Mouse (Mus musculus): ENCODE results near the gene Nacc2.

The Nacc2 gene

DNA sequence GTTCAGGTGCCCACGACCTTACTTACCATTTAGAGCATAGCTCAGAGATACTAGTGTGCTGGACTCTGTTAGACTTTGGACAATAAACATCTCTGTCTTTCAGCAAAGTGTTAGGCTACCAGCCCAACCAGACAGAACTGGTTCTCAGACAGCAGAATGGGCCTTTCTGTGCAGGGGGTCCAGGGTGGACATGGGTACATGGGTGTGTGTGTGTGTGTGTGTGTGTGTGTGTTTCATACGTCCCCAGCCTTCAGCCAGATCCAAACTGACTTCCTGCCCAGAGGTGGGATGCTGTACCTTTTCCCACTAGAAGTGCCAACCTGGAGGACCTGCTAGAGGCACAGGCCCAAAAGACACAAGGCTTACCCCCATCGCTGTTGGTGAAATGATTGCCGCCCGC is 23.8 kb downstream of the Nacc2 start:
- DNase-seq (ENCODE audit: low spot score in 2 of 2): no peak

DNA sequence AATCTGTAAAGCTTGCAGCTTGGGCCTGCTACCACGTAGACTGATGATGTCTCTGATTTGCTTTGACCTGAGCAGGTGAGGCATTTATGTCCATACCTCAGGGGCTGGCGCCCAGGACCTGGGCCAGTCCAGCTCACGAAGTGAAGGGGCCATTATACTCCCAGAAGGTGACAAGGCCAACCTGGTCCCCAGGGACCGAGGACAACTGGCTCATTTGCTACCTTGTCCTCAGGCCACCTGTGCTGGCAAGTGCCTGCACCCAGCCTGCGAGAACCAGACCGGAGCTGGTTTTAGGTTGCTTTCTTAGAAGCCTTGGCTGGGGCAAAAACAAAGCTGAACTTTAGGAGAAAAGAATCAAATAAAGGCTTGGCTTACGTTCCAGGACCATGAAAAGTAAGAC is 29.1 kb downstream of the Nacc2 start:
- no peak for DNase-seq (ENCODE audit: low spot score in 2 of 2)

DNA sequence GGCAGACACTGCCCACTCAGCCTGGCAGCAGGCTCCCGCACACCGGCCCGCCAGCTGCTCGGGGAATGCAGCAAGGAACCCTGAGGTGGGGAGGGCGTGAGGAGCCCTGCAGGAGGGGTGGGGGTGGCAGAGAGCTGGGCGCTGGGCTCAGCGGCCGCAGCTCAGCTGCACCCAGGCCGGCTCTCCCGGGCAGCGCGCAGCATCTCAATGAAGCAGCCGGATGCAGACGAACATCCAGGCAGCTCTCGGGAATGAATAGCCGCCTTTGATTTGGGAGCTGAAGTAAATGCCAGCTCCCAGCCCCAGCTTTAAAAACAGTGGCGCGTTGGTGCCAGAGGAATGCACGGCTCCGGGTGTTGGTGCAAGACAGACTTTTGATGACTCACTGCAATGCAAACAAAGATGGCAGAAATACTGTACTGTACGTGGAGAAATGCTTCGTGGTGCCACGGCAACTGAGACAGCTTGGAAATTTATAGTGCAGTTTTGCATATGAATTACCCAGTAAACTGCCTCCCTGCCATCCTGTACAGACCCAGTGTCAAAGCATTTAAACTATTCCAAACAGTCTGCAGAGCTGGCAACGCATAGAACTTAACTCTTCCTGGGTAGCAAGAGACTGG is 31.1 kb downstream of the Nacc2 start:
- peak; percentile 33 to 39 for DNase-seq (ENCODE audit: low spot score in 2 of 2)

DNA sequence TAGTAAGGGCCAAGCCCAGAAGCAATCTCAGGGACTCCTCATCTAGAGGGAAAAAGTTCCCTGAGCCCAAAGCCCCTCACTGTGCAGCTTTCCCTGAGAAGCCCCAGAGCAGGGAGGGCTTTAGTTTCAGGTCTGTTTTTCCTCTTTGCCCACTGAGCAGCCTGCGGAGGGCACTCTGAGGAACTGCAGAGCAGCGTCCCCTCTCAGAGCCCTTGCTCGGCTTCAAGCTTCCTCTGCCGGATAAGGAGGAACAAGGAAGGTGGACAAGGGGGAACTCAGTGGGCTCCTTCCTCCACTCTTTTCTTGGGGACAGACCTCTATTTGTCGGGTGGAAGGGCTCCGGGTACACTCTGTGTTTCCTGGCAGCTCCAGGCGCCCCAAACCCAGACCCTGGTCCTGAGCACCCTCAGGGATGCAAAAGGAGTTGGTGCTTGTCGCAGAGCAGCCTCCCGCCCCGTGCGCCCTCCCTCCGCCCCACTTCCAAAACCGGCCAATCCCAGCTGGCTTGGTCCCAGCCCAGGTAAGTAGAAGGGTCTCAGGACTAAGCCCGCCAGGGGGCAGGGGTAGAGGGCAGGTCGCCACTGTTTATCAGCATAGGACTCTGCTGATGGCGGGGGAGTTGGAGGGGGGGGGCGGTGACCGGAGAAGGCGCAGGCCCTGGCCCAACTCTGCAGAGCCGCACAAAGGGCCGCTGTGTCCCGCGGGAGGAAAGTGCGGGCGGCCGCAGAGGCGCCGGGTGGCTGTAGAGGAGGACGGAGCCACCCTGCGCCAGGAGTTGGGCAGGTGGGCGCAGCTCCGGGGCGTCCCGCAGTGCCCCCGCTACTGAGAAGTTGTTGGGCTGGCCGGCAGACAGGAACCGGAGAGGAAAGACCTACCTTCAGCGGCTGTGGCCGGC is 31.9 kb downstream of the Nacc2 start:
- no peak for DNase-seq (ENCODE audit: low spot score in 2 of 2)

DNA sequence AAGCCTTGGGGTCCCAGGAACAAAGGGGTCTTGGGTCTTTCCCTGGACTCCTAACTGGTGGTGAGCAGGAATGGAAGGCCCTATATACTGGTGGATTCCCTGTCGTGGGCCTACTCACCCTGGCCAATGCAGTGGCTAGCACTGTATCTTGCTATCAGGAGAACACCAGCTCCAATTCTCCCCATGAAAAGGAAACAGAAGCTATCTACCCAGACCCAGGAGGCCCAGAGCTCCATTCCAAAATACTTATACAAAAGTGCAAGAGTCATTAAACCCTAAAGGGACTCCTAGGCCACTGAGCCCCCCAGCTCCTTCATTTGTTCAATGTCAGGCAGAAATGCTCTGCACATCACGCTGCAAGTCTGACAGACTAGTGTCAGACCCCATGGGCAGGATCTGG is 34.0 kb downstream of the Nacc2 start:
- no peak for DNase-seq (ENCODE audit: low spot score in 2 of 2)

DNA sequence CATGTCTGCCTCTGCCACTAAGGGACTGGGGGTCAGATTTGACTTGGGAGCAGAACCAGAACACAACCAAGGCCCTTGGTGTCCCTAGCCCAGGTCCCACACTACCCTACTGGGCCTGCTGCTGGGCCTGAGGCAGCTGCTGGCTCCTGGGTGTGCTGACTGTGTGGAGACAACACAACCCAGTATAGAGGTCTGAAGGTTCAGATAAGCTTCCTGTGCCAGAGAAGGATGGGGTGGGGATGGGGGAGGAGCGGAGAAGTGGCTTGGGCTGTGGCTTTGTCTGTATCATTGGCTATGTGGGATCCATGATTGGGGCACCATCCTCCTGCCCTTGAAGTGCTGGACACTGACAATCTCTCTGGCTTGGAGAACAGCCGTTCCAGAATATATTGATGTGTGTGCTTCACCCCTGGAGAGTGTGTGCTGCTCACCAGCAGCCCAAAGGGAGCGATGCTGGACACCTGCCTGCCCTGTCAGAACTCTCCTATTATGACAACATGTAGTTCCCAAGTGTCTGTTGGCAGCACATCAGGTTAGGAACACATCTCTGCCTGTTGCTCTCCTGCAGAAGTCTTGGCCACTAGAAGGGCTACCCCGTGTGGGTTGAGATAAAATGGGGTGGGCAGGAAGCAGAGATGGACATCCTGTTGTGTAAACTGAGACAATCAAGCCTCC is 36.0 kb downstream of the Nacc2 start:
- no peak for DNase-seq (ENCODE audit: low spot score in 2 of 2)

DNA sequence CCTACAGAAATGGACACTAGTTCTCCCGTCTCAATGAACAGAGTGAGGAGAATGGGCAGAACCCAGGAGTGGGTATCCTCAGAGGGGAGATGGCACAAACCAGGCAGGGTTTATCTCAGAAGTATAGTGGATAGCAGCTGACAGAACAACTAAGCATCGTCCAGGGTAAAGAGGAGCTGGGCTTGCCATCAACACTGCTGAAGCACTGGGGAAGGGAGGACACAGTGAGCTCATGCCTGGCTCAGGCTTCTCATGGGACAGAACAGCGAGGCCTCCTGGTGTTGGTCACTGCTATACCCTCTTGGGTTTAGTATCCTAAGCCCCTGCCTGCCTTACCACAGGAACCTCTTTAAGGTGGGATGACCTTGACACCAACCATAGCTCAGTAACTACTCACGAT is 36.5 kb downstream of the Nacc2 start:
- DNase-seq (ENCODE audit: low spot score in 2 of 2): no peak

DNA sequence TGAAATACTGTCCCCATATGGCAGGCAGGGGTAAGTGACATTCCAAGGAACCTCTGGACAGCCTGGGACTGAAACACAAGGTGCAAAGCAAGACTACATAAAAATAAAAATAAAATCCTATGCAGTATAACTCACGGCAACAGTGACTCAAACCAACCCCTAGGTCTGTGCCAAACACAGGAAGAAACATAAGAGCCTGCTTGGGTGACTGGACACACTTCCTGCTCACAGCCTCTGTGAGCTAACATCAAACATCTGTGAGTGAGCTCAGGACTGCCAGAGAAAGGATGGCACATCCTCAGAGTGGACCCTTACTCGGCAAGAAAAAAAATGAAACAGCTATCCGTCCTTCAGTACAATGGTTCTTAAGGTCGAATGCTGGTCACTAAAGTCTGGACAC is 40.1 kb downstream of the Nacc2 start:
- DNase-seq (ENCODE audit: low spot score in 2 of 2): no peak

DNA sequence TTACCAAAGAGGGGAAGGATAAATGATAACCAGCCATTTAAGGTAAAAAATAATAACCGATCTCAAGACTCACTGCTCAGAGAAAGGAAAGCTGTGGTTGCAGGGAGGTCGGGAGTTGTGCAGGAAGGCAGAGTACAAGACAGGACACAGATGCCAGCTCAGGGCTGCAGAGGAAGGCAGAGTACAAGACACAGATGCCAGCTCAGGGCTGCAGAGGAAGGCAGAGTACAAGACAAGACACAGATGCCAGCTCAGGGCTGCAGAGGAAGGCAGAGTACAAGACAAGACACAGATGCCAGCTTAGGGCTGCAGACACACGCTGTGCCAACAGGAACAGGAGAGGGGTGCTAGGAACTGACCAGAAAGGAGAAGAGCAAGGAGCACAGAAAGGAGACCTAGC is 42.2 kb downstream of the Nacc2 start:
- DNase-seq (ENCODE audit: low spot score in 2 of 2): no peak

DNA sequence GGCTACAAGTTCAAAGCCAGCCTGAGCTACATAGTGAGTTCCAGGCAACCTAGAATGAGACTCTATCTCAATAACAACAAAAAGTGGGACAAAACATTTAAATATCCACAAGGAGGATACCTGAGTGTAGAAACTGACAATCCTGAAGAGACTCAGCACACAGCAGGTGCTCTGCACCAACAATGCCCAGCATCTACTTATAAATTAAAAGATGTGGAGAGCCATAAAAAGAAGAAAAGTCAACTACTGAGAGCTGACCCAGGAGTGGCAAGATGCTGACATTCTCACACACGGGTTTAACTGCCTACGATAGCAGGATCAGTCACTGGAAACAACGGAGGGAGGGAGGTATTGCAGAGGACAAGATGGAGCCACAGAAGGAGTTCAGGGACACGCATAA is 43.6 kb downstream of the Nacc2 start:
- DNase-seq (ENCODE audit: low spot score in 2 of 2): no peak

DNA sequence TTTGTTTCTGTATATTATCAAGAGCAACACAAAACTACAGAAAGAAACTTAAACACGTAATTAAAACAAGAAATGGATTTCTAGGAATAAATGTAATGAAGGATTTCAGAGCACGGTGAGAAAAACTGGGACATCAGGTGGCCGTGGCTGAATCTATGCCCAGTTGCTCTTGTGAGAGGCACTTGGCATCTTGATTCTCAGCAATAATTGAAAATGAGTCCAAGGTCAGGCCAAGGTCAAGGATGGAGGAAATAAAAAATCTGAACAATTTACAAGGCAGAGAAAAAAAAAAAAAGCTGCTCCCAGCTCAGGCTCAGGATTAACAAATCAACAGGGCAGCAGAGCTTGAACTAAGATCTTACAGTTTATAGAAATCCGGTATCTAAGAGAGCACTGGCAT is 46.0 kb downstream of the Nacc2 start:
- no peak for DNase-seq (ENCODE audit: low spot score in 2 of 2)

DNA sequence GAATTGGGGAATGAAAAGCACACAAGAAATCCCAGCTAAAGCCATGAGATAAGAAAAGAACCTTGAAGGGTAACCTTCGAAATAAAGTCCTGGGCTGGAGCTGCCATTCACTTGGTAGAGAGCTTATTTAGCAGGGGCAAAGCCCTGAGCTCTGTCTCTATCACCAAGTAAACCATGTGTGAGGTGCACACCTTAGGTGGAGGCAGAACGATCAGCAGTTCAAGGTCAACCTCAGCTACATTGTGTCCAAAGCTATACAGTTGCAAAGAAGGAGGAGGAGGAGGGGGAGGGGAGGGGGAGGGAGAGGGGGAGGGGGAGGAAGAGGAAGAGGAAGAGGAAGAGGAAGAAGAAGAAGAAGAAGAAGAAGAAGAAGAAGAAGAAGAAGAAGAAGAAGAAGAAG is 46.9 kb downstream of the Nacc2 start:
- no peak for DNase-seq (ENCODE audit: low spot score in 2 of 2)

DNA sequence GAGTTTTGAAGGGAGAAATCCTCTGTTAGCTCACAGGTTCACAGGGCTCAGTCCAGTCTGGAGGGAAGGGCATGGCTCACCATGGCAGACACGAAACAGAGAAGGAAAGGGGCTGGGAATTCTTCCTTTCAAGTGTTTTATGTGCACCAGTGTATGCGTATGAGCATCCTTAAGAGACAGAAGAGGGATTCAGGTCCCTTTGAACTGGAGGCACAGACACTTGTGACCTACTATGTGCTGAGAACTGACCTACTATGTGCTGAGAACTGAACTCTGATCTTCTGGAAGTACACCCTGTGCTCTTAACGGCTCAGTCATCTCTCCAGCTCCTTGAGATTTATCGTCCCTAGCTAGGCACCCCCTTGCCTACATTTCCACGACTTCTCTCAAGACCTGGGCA is 48.5 kb downstream of the Nacc2 start:
- DNase-seq (ENCODE audit: low spot score in 2 of 2): no peak

DNA sequence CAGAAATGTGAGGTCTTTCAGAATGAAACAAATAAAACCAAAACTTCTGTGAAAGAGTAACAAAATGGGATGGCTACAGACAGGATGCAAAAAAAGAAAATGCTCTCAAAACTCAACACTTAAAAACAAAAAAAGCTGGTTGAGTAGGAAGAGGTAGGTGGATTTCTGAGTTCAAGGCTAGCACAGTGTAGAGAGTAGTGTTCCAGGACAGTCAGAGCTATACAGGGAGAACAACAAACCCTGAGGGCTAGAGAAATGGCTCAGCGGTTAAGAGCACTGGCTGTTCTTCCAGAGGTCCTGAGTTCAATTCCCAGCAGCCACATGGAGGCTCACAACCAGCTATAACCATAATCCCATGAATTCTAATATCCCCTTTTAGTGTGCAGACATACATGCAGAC is 54.4 kb downstream of the Nacc2 start:
- DNase-seq (ENCODE audit: low spot score in 2 of 2): no peak

DNA sequence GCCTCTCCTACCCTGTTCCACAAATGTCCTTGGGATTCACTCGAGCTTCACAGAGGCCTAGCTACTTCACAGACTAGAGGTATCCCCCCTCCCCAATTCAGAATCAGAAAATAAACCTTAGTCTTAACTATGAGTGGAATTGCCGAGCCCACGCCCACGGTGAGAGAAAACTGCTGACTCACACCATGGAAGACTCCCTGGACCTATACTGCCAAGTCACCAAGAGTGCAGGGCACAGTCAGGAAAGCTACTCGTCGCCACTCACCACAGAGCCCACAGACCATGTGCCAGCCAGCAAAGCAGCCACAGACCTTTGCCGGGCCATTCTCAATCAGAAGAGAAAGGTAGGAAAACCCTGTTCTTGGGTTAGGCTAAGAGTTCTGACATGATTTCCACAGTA is 54.8 kb downstream of the Nacc2 start:
- DNase-seq (ENCODE audit: low spot score in 2 of 2): no peak

DNA sequence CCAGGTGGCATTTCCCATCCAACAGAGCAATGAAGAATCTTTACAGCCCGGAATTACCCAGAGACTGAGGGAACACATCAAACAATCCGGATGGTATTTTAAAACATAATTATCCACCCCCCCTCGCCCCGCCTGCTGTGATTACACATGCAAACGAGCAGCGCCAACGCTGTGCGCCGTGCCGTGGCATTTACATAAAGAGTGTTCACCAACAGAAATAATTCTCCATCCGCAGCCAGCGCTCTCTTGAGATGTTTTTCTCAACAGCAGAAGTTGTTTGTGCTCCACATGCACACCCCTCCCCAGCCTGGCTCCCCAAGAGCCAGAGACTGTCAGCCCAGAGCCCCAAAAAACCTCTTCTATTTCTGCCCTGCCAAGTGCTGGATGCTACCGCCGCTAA is 56.5 kb downstream of the Nacc2 start:
- no peak for DNase-seq (ENCODE audit: low spot score in 2 of 2)

DNA sequence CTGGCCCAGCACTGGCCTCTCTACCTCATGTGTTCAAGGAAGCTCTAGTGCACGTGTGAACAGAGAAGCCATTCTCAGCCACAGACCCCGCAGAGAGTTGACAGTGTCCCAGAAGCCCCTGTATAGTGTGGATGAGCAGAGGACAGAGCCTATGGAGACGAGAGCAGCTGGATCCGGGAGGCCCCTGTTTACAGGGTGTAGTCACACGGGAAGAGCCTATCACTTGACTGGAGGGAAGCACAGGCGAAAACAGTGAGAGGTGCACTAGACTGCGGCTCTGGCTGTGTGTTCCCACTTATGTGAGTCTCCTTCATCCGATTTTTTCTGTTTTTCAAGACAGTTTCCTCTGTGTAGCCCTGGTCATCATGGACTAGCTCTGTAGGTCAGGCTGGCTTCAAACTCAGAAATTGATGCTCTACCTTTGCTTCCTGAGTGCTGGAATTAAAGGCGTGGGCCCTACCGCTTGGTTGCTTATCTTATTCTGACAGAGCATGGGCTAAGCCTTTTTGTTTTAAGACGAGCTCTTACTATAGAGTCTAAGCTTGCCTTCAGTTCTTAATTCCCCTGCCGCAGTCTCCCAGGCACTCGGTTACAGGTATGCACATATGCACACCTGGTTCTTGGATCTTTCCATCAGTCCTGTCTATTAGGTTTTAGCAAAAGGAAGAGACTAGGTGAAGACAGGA is 60.1 kb downstream of the Nacc2 start:
- no peak for DNase-seq (ENCODE audit: low spot score in 2 of 2)

DNA sequence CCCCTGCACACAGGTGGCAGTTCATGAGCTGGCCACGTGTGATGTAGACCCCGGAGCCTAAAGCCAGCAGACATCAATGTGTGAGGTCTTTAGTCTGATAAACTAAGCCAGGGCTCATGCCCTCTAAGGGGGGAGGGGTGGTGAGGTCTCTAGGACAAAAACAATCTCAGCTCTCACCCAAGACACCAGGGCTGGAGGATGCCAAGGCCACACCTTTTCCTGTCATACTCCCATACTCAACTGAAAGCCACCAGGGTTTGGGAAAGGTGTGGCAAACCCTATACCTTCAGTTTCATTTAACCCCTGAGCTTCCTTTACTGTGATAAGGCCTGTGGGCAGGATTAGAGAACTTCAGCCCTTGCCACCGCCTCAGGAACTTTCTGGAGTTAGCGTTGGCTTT is 60.8 kb downstream of the Nacc2 start:
- DNase-seq (ENCODE audit: low spot score in 2 of 2): no peak

DNA sequence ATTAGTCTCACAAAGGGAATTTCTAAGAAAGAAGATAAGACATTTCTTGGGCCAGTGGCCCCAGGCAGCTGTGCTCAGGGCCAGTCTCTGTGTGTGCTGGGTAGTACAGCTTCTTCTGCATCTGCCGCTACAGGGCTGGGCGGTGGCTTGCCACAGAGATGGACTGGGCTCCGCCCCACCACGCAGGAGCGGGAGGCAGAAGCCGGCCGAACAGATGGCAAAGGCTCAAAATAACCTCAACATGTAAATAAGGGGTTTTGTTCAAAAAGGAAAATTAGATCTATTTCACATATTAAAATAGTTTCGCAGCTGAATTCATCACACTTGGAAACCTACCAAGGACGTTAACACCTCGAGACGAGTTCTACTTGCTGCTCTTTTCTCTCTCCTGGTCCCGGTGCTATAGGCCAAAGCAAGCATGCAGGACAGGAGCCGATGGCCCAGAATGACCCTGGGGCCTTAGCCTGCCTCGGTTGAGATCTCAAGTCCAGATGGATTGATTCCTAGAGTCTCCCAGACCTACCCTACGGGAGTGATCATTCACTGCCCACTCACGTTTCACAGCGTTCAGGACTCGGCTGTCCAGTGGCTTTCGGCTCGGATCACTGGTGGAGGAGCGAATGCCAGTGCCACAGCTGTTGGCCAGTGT is 61.9 kb downstream of the Nacc2 start:
- DNase-seq (ENCODE audit: low spot score in 2 of 2): peak in 1 of 2 experiments; percentile 4

DNA sequence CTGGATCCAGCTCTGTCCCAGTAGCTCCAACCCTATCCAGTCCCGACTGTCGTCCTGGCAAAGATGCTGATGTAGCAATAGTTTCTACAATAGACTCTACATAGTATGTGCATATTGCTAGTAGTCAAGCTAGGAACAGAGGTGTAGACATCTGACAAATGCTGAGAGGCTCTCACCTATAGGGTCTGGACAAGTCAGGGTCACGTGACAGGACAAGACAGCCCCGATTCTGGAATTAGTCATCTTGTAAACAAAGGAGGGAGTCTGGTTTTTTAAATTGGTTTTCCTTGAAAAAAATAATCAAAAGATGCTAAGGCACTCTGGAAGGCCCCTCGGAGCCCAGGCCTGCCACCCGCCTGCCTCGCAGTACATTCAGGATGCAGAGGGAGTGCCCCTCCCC is 66.0 kb downstream of the Nacc2 start:
- no peak for DNase-seq (ENCODE audit: low spot score in 2 of 2)

DNA sequence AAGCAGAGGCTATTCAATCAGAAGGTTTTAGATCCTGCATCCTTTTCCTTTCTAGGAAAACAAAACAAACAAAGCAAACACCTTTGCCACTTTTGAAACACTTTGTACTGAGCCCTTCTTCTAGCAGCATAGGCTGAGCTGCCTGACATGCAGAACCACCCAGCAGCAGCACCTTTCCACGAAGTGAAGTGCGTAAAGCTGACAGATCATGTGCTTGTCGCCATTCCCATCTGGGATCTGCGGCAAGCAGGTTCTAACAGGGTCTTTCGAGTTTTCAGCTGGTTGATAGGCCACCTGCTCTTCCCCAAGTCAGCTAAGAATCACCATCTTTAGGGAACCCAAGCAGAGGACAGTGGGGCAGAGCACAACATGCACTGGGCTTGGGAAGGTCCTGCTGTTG is 66.8 kb downstream of the Nacc2 start:
- no peak for DNase-seq (ENCODE audit: low spot score in 2 of 2)

DNA sequence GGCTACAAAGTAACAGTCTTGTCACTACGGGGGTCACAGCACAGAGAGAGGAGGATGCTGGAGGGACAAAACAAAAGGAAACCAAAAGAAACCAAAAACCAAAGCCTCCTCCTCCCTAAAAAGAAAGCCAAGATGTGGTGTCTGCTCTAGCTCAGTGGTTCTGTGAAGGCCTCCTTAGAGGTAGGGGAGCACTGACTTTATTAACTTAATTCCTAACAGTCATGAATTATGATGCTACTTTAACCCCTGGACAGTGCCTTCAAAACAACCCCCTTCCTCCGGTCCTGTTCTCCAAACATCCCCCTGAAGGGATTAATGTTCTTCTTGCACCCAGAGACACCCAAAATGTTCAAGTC is 67.3 kb downstream of the Nacc2 start:
- no peak for DNase-seq (ENCODE audit: low spot score in 2 of 2)
